Mouse (Mus musculus) activated CD4-positive, CD25-positive, alpha-beta regulatory T cell, adult 4 months (primary cell): ENCODE results near the gene Otop1. TPM values are rescaled to one million over a fixed set of nuclear protein-coding genes. Genes with fewer than 3 reads are reported as not detected.

ENCODE experiments used
- ATAC-seq: one replicate; pipeline ENCODE4 v1.8.0; 2017
- polyA plus RNA-seq, 2 experiments: library from polyadenylated mRNA; unstranded; fragments of 100-300 nt; shearing (Covaris generic); gene quantifications; one replicate each; pipeline ENCODE4 v1.2.1; 2017

Gene Otop1
- polyA plus RNA-seq = not detected

- ATAC-seq = no peak
Observed at GRCm38 (mm10) chr5:38275771-38276170, at the start of gene Otop1. Gene Otop1, plus strand, starts transcription at chr5:38275972.

- ATAC-seq = no peak
Observed at GRCm38 (mm10) chr5:38235422-38235821, 40.4 kb upstream of the Otop1 start.

- no peak for ATAC-seq
Observed at GRCm38 (mm10) chr5:38236627-38237026, 39.1 kb upstream of the Otop1 start.

- no peak for ATAC-seq
Observed at GRCm38 (mm10) chr5:38240727-38241472, 34.9 kb upstream of the Otop1 start.

GRCm38 (mm10) chr5:38241473-38241834, 34.3 kb upstream of the Otop1 start:
- no peak for ATAC-seq

GRCm38 (mm10) chr5:38241966-38242365, 33.8 kb upstream of the Otop1 start:
- ATAC-seq = no peak

GRCm38 (mm10) chr5:38255195-38255594, 20.6 kb upstream of the Otop1 start:
- ATAC-seq = peak; percentile 33

GRCm38 (mm10) chr5:38255644-38256043, 20.1 kb upstream of the Otop1 start:
- no peak for ATAC-seq

GRCm38 (mm10) chr5:38256551-38256950, 19.2 kb upstream of the Otop1 start:
- ATAC-seq = no peak

- no peak for ATAC-seq
Observed at GRCm38 (mm10) chr5:38258034-38258772, 17.6 kb upstream of the Otop1 start.

GRCm38 (mm10) chr5:38258773-38259146, 17.0 kb upstream of the Otop1 start:
- ATAC-seq = no peak

- ATAC-seq = peak; percentile 4
Observed at GRCm38 (mm10) chr5:38259455-38260106, 16.2 kb upstream of the Otop1 start.

- ATAC-seq = peak; percentile 82
Observed at GRCm38 (mm10) chr5:38260107-38260682, 15.6 kb upstream of the Otop1 start, which contains the start of gene Tmem128. Gene Tmem128, plus strand, starts transcription at chr5:38260185.

- ATAC-seq = no peak
Observed at GRCm38 (mm10) chr5:38270942-38271341, 4.8 kb upstream of the Otop1 start.

- ATAC-seq = no peak
Observed at GRCm38 (mm10) chr5:38273831-38274230, 1.9 kb upstream of the Otop1 start.

GRCm38 (mm10) chr5:38276451-38276850, 679 bp downstream of the Otop1 start:
- no peak for ATAC-seq

GRCm38 (mm10) chr5:38277098-38277866, 1.5 kb downstream of the Otop1 start:
- no peak for ATAC-seq

GRCm38 (mm10) chr5:38277936-38278600, 2.3 kb downstream of the Otop1 start:
- no peak for ATAC-seq

GRCm38 (mm10) chr5:38280075-38280474, 4.3 kb downstream of the Otop1 start:
- no peak for ATAC-seq

- ATAC-seq = no peak
Observed at GRCm38 (mm10) chr5:38285724-38286123, 10.0 kb downstream of the Otop1 start.

- ATAC-seq = no peak
Observed at GRCm38 (mm10) chr5:38288476-38288875, 12.7 kb downstream of the Otop1 start.
